In genomic region chr14:103937700-103938099, GRCm38 (mm10) we compare ENCODE assay signal across 14 mouse cellular contexts.
"Had no signal": no experiment of that assay in that cellular context is flagged by ENCODE, and none has a peak within 500 bp of the region (broad histone marks: within the 10 kb centered on the region; RNA-seq: fewer than 3 reads in every experiment).

No protein-coding gene starts in this region.

- H3K27me3 ChIP-seq: limb, embryonic 15.5 days; liver, embryonic 12.5 days; megakaryocyte, embryonic 14.5 days; midbrain, embryonic 12.5 days had no signal

- H3K4me1 ChIP-seq: limb, embryonic 15.5 days; liver, embryonic 12.5 days; megakaryocyte, embryonic 14.5 days had no signal

- DNase-seq: lung, embryonic 14.5 days; lung, postnatal 10 days; right cerebral cortex, postnatal 25 days; thymus, adult 18-20 months; thymus, postnatal 14 days had no signal

- H3K36me3 ChIP-seq: limb, embryonic 15.5 days; liver, embryonic 12.5 days; midbrain, embryonic 12.5 days had no signal

- H3K27ac ChIP-seq: left cerebral cortex, adult 2 months; limb, embryonic 15.5 days; liver, embryonic 12.5 days; macrophage; midbrain, embryonic 12.5 days had no signal

- H3K4me3 ChIP-seq: left cerebral cortex, adult 2 months; limb, embryonic 15.5 days; liver, embryonic 12.5 days; megakaryocyte, embryonic 14.5 days; midbrain, embryonic 12.5 days had no signal

- H3K4me2 ChIP-seq: limb, embryonic 15.5 days; liver, embryonic 12.5 days; lung, embryonic 14.5 days; midbrain, embryonic 12.5 days had no signal

- ATAC-seq: hindbrain, embryonic 16.5 days; inflammation-experienced regulatory T-cells, adult 6 months; intestine, postnatal 0 days; liver, embryonic 12.5 days had no signal

- H3K9ac ChIP-seq: limb, embryonic 15.5 days; liver, embryonic 12.5 days; lung, embryonic 14.5 days; midbrain, embryonic 12.5 days had no signal

- H3K9me3 ChIP-seq: limb, embryonic 15.5 days; liver, embryonic 12.5 days; megakaryocyte, embryonic 14.5 days; midbrain, embryonic 12.5 days had no signal
